Mouse (Mus musculus): ENCODE data around the gene Sept1.

GRCm38 (mm10) chr7:127225147-127225995 lies 7.6 kb downstream of the Sept1 start:
- TF ChIP-seq TCF12 (IDR thresholded peaks at IDR 0.05; ENCODE audit: insufficient read depth, poor library complexity, severe bottlenecking) (no peak), MAX (IDR thresholded peaks at IDR 0.05; ENCODE audit: low read depth) (no peak), USF1 (IDR thresholded peaks at IDR 0.05; ENCODE audit: low read depth) (no peak), POLR2A (IDR thresholded peaks at IDR 0.05; ENCODE audit: insufficient read length, low read depth) (no peak), POLR2AphosphoS2 (IDR thresholded peaks at IDR 0.05; ENCODE audit: insufficient read length, low read depth) (no peak), MYOD1 (IDR thresholded peaks at IDR 0.05; ENCODE audit: control insufficient read depth in 1 of 3, insufficient read length in 2 of 3, low read depth in 2 of 3) (no peak), CEBPB (IDR thresholded peaks at IDR 0.05; ENCODE audit: insufficient read depth, poor library complexity, severe bottlenecking) (no peak), TCF3 (IDR thresholded peaks at IDR 0.05; ENCODE audit: insufficient read length, low read depth) (no peak), E2F4 (IDR thresholded peaks at IDR 0.05; ENCODE audit: insufficient read depth) (no peak), MYOG (IDR thresholded peaks at IDR 0.05; ENCODE audit: control insufficient read depth in 1 of 3, insufficient read depth in 1 of 3, insufficient read length in 2 of 3, low read depth in 2 of 3) (no peak)

Data from myocyte (in vitro differentiated cells).